Mouse (Mus musculus) megakaryocyte-erythroid progenitor cell, adult 5-6 weeks (primary cell): ENCODE measurements around the gene Rit1. TPM values are rescaled to one million over a fixed set of nuclear protein-coding genes. Genes with fewer than 3 reads are reported as not detected.

Experiments
- total RNA-seq, 2 experiments: library from RNA; stranded (forward) in 1 of 2; stranded (reverse) in 1 of 2; fragments of 200-1000, 215-1000 nt in 1 of 2; fragments of >200 nt in 1 of 2; fragmentation: Nextera tagmentation in 1 of 2; gene quantifications; 2 replicates each; pipeline ENCODE4 v1.2.3; 2014 to 2017

The Rit1 gene
- total RNA-seq, 2 experiments from 2014 or later = 9.6 to 16.7 TPM

Other genes starting within 250 kb of the Rit1 start
- 43.0 and 61.7 TPM in 2 replicates for gene Lmna, start 206.9 kb upstream of the Rit1 start, total RNA-seq (2014; fragmentation: Nextera tagmentation)
- gene Lmna, start 206.9 kb upstream of the Rit1 start, total RNA-seq (2017) = 49.4 and 66.7 TPM in 2 replicates
- 5.4 and 5.6 TPM in 2 replicates for gene Mex3a, start 184.4 kb upstream of the Rit1 start, total RNA-seq (2014; fragmentation: Nextera tagmentation)
- 3.3 and 7.8 TPM in 2 replicates for gene Mex3a, start 184.4 kb upstream of the Rit1 start, total RNA-seq (2017)
- gene Rab25, start 168.5 kb upstream of the Rit1 start, total RNA-seq (2014; fragmentation: Nextera tagmentation) = not detected in 2 replicates
- gene Rab25, start 168.5 kb upstream of the Rit1 start, total RNA-seq (2017) = 0.14 TPM in 1 of 2 replicates, not detected in the other
- gene Lamtor2, start 163.8 kb upstream of the Rit1 start, total RNA-seq (2014; fragmentation: Nextera tagmentation) = 36.4 and 68.6 TPM in 2 replicates
- 57.0 and 87.8 TPM in 2 replicates for gene Lamtor2, start 163.8 kb upstream of the Rit1 start, total RNA-seq (2017)
- gene Ubqln4, start 163.1 kb upstream of the Rit1 start, total RNA-seq (2014; fragmentation: Nextera tagmentation) = 72.3 and 94.1 TPM in 2 replicates
- 52.5 and 56.0 TPM in 2 replicates for gene Ubqln4, start 163.1 kb upstream of the Rit1 start, total RNA-seq (2017)
- gene Ssr2, start 141.0 kb upstream of the Rit1 start, total RNA-seq (2014; fragmentation: Nextera tagmentation) = 200 and 308 TPM in 2 replicates
- 111 and 165 TPM in 2 replicates for gene Ssr2, start 141.0 kb upstream of the Rit1 start, total RNA-seq (2017)
- 94.6 and 96.0 TPM in 2 replicates for gene Arhgef2, start 110.9 kb upstream of the Rit1 start, total RNA-seq (2014; fragmentation: Nextera tagmentation)
- 41.9 and 75.8 TPM in 2 replicates for gene Arhgef2, start 110.9 kb upstream of the Rit1 start, total RNA-seq (2017)
- gene Rxfp4, start 63.7 kb upstream of the Rit1 start, total RNA-seq (2014; fragmentation: Nextera tagmentation) = not detected in 2 replicates
- gene Rxfp4, start 63.7 kb upstream of the Rit1 start, total RNA-seq (2017) = not detected in 2 replicates
- 76.1 and 88.6 TPM in 2 replicates for gene Khdc4, start 31.0 kb upstream of the Rit1 start, total RNA-seq (2014; fragmentation: Nextera tagmentation)
- gene Khdc4, start 31.0 kb upstream of the Rit1 start, total RNA-seq (2017) = 32.0 and 53.1 TPM in 2 replicates
- gene Syt11, start 58.3 kb downstream of the Rit1 start, total RNA-seq (2014; fragmentation: Nextera tagmentation) = 0.22 and 1.5 TPM in 2 replicates
- 0.19 and 1.1 TPM in 2 replicates for gene Syt11, start 58.3 kb downstream of the Rit1 start, total RNA-seq (2017)
- gene Gon4l, start 118.4 kb downstream of the Rit1 start, total RNA-seq (2014; fragmentation: Nextera tagmentation) = 42.4 and 51.3 TPM in 2 replicates
- 29.7 and 46.9 TPM in 2 replicates for gene Gon4l, start 118.4 kb downstream of the Rit1 start, total RNA-seq (2017)
- 23.7 and 36.2 TPM in 2 replicates for gene Msto1, start 197.2 kb downstream of the Rit1 start, total RNA-seq (2014; fragmentation: Nextera tagmentation)
- 30.0 and 33.5 TPM in 2 replicates for gene Msto1, start 197.2 kb downstream of the Rit1 start, total RNA-seq (2017)
- 41.9 and 49.7 TPM in 2 replicates for gene Ash1l, start 233.8 kb downstream of the Rit1 start, total RNA-seq (2014; fragmentation: Nextera tagmentation)
- gene Ash1l, start 233.8 kb downstream of the Rit1 start, total RNA-seq (2017) = 22.7 and 25.0 TPM in 2 replicates
- gene Dap3, start 234.3 kb downstream of the Rit1 start, total RNA-seq (2014; fragmentation: Nextera tagmentation) = 226 and 303 TPM in 2 replicates
- 98.3 and 153 TPM in 2 replicates for gene Dap3, start 234.3 kb downstream of the Rit1 start, total RNA-seq (2017)